Mouse (Mus musculus) urinary bladder, postnatal 4 days (tissue): Measurements from ENCODE around the gene Msantd3.

Experiments
- DNase-seq, 2 experiments: peaks; one replicate each; pipeline ENCODE4 v3.0.0; 2021 to 2022; ENCODE audit warnings: low spot score in 2 of 2

The Msantd3 gene

GRCm38 (mm10) chr4:48554132-48554531 is 14.4 kb downstream of the Msantd3 start:
- no peak for DNase-seq

GRCm38 (mm10) chr4:48555729-48556128 is 16.0 kb downstream of the Msantd3 start:
- no peak for DNase-seq

- no peak for DNase-seq
Observed at GRCm38 (mm10) chr4:48559652-48560051, 19.9 kb downstream of the Msantd3 start.

GRCm38 (mm10) chr4:48561824-48562223 is 22.1 kb downstream of the Msantd3 start:
- DNase-seq, result no peak

- no peak for DNase-seq
Observed at GRCm38 (mm10) chr4:48564962-48565361, 25.2 kb downstream of the Msantd3 start.

- DNase-seq, result no peak
Observed at GRCm38 (mm10) chr4:48576361-48576760, 36.6 kb downstream of the Msantd3 start.

GRCm38 (mm10) chr4:48577831-48578230 is 38.1 kb downstream of the Msantd3 start:
- no peak for DNase-seq

- DNase-seq, result no peak
Observed at GRCm38 (mm10) chr4:48578399-48578798, 38.7 kb downstream of the Msantd3 start.

GRCm38 (mm10) chr4:48579475-48580110 is 39.9 kb downstream of the Msantd3 start:
- DNase-seq, result no peak

GRCm38 (mm10) chr4:48581201-48581600 is 41.5 kb downstream of the Msantd3 start:
- DNase-seq, result no peak

- no peak for DNase-seq
Observed at GRCm38 (mm10) chr4:48581993-48582392, 42.3 kb downstream of the Msantd3 start.

- DNase-seq, result no peak
Observed at GRCm38 (mm10) chr4:48582941-48583340, 43.2 kb downstream of the Msantd3 start.

- no peak for DNase-seq
Observed at GRCm38 (mm10) chr4:48584421-48585240, 44.9 kb downstream of the Msantd3 start, which contains the start of gene Tmeff1. TSS of gene Tmeff1 (plus strand) at chr4:48585174.

- peak; percentile 45 to 62 for DNase-seq
Observed at GRCm38 (mm10) chr4:48585241-48586098, 45.7 kb downstream of the Msantd3 start.

GRCm38 (mm10) chr4:48586099-48586821 is 46.5 kb downstream of the Msantd3 start:
- peak in 1 of 2 experiments; percentile 33 for DNase-seq

- no peak for DNase-seq
Observed at GRCm38 (mm10) chr4:48587526-48587925, 47.8 kb downstream of the Msantd3 start.

GRCm38 (mm10) chr4:48588576-48588975 is 48.8 kb downstream of the Msantd3 start:
- DNase-seq, result no peak

- DNase-seq, result no peak
Observed at GRCm38 (mm10) chr4:48590862-48591261, 51.1 kb downstream of the Msantd3 start.

GRCm38 (mm10) chr4:48591390-48591789 is 51.7 kb downstream of the Msantd3 start:
- DNase-seq, result no peak

- DNase-seq, result no peak
Observed at GRCm38 (mm10) chr4:48592328-48592727, 52.6 kb downstream of the Msantd3 start.

- no peak for DNase-seq
Observed at GRCm38 (mm10) chr4:48592844-48593243, 53.1 kb downstream of the Msantd3 start.
